Mouse (Mus musculus): Measurements from ENCODE around the gene Prdx2. TPM values are rescaled to one million over a fixed set of nuclear protein-coding genes. Genes with fewer than 3 reads are reported as not detected.

Prdx2 gene
- polyA plus RNA-seq, 1 experiment from 2014 or later, result 1,124 TPM

Small RNA genes lying within 50 kb of the gene (microRNA-seq; reads per million reads assigned to microRNA genes)
- not detected for gene Gm24197

Other genes starting within 250 kb of the Prdx2 start
- 1.2 and 1.7 TPM in 2 replicates for gene G430095P16Rik, start 246.6 kb upstream of the Prdx2 start, polyA plus RNA-seq (2015; fragmentation: Nextera tagmentation; extraction: Ambion mirVana)
- 71.2 and 87.6 TPM in 2 replicates for gene Nfix, start 169.2 kb upstream of the Prdx2 start, polyA plus RNA-seq (2015; fragmentation: Nextera tagmentation; extraction: Ambion mirVana)
- 14.0 and 15.1 TPM in 2 replicates for gene Dand5, start 146.8 kb upstream of the Prdx2 start, polyA plus RNA-seq (2015; fragmentation: Nextera tagmentation; extraction: Ambion mirVana)
- gene Gadd45gip1, start 138.1 kb upstream of the Prdx2 start, polyA plus RNA-seq (2015; fragmentation: Nextera tagmentation; extraction: Ambion mirVana), result 39.7 and 40.6 TPM in 2 replicates
- 79.1 and 85.9 TPM in 2 replicates for gene Rad23a, start 128.9 kb upstream of the Prdx2 start, polyA plus RNA-seq (2015; fragmentation: Nextera tagmentation; extraction: Ambion mirVana)
- gene Calr, start 122.7 kb upstream of the Prdx2 start, polyA plus RNA-seq (2015; fragmentation: Nextera tagmentation; extraction: Ambion mirVana), result 700 and 710 TPM in 2 replicates
- gene Farsa, start 112.6 kb upstream of the Prdx2 start, polyA plus RNA-seq (2015; fragmentation: Nextera tagmentation; extraction: Ambion mirVana), result 108 and 112 TPM in 2 replicates
- gene Syce2, start 97.5 kb upstream of the Prdx2 start, polyA plus RNA-seq (2015; fragmentation: Nextera tagmentation; extraction: Ambion mirVana), result 33.7 and 37.3 TPM in 2 replicates
- gene Gcdh, start 75.7 kb upstream of the Prdx2 start, polyA plus RNA-seq (2015; fragmentation: Nextera tagmentation; extraction: Ambion mirVana), result 36.4 and 40.3 TPM in 2 replicates
- gene Klf1, start 67.7 kb upstream of the Prdx2 start, polyA plus RNA-seq (2015; fragmentation: Nextera tagmentation; extraction: Ambion mirVana), result 0.64 TPM in 2 replicates
- gene Dnase2a, start 61.0 kb upstream of the Prdx2 start, polyA plus RNA-seq (2015; fragmentation: Nextera tagmentation; extraction: Ambion mirVana), result 5.7 and 7.3 TPM in 2 replicates
- 72.4 and 81.1 TPM in 2 replicates for gene Mast1, start 32.2 kb upstream of the Prdx2 start, polyA plus RNA-seq (2015; fragmentation: Nextera tagmentation; extraction: Ambion mirVana)
- 2.8 and 3.5 TPM in 2 replicates for gene Rtbdn, start 22.6 kb upstream of the Prdx2 start, polyA plus RNA-seq (2015; fragmentation: Nextera tagmentation; extraction: Ambion mirVana)
- gene Gm49661, start 154 bp upstream of the Prdx2 start, polyA plus RNA-seq (2015; fragmentation: Nextera tagmentation; extraction: Ambion mirVana), result not detected in 2 replicates
- 54.2 and 59.8 TPM in 2 replicates for gene Rnaseh2a, start 180 bp downstream of the Prdx2 start, polyA plus RNA-seq (2015; fragmentation: Nextera tagmentation; extraction: Ambion mirVana)
- gene Junb, start 9.1 kb downstream of the Prdx2 start, polyA plus RNA-seq (2015; fragmentation: Nextera tagmentation; extraction: Ambion mirVana), result 6.3 and 6.8 TPM in 2 replicates
- gene Hook2, start 21.0 kb downstream of the Prdx2 start, polyA plus RNA-seq (2015; fragmentation: Nextera tagmentation; extraction: Ambion mirVana), result 34.0 and 37.3 TPM in 2 replicates
- gene Best2, start 44.9 kb downstream of the Prdx2 start, polyA plus RNA-seq (2015; fragmentation: Nextera tagmentation; extraction: Ambion mirVana), result 0.08 TPM in 1 of 2 replicates, not detected in the other
- 148 and 159 TPM in 2 replicates for gene Asna1, start 55.7 kb downstream of the Prdx2 start, polyA plus RNA-seq (2015; fragmentation: Nextera tagmentation; extraction: Ambion mirVana)
- 123 and 132 TPM in 2 replicates for gene Trir, start 57.2 kb downstream of the Prdx2 start, polyA plus RNA-seq (2015; fragmentation: Nextera tagmentation; extraction: Ambion mirVana)
- 56.8 and 63.7 TPM in 2 replicates for gene Tnpo2, start 67.3 kb downstream of the Prdx2 start, polyA plus RNA-seq (2015; fragmentation: Nextera tagmentation; extraction: Ambion mirVana)
- 72.0 and 76.1 TPM in 2 replicates for gene Fbxw9, start 90.5 kb downstream of the Prdx2 start, polyA plus RNA-seq (2015; fragmentation: Nextera tagmentation; extraction: Ambion mirVana)
- gene Gm5741, start 98.4 kb downstream of the Prdx2 start, polyA plus RNA-seq (2015; fragmentation: Nextera tagmentation; extraction: Ambion mirVana), result 0.99 and 1.0 TPM in 2 replicates
- gene Dhps, start 102.2 kb downstream of the Prdx2 start, polyA plus RNA-seq (2015; fragmentation: Nextera tagmentation; extraction: Ambion mirVana), result 103 and 111 TPM in 2 replicates
- gene Wdr83os, start 111.2 kb downstream of the Prdx2 start, polyA plus RNA-seq (2015; fragmentation: Nextera tagmentation; extraction: Ambion mirVana), result 117 and 119 TPM in 2 replicates
- gene Wdr83, start 111.7 kb downstream of the Prdx2 start, polyA plus RNA-seq (2015; fragmentation: Nextera tagmentation; extraction: Ambion mirVana), result 47.2 and 53.0 TPM in 2 replicates
- gene Man2b1, start 113.7 kb downstream of the Prdx2 start, polyA plus RNA-seq (2015; fragmentation: Nextera tagmentation; extraction: Ambion mirVana), result 20.9 and 22.5 TPM in 2 replicates
- 3.9 and 4.6 TPM in 2 replicates for gene Zfp791, start 153.5 kb downstream of the Prdx2 start, polyA plus RNA-seq (2015; fragmentation: Nextera tagmentation; extraction: Ambion mirVana)
- gene Cks1brt, start 182.3 kb downstream of the Prdx2 start, polyA plus RNA-seq (2015; fragmentation: Nextera tagmentation; extraction: Ambion mirVana), result not detected in 2 replicates